Mouse (Mus musculus) liver, adult 2 months (tissue): ENCODE measurements around the gene Ptma. TPM values are rescaled to one million over a fixed set of nuclear protein-coding genes. Genes with fewer than 3 reads are reported as not detected.

Source experiments
- DNase-seq: peaks from one replicate; pipeline ENCODE4 v3.0.0-alpha.2; 2011; ENCODE audit warnings: low read depth, low spot score; ENCODE audit errors: extremely low read depth
- H3K27ac ChIP-seq: fragments of 200-500 bp; replicated peaks from 2 replicates; pipeline ENCODE4 v1.5.1; 2012; ENCODE audit warnings: low read depth, mild to moderate bottlenecking, control low read depth, inconsistent platforms, low read length; ENCODE audit not compliant: insufficient read depth
- H3K27me3 ChIP-seq: fragments of 200-500 bp; 2 replicates; pipeline ENCODE4 v1.6.1; 2012; ENCODE audit warnings: mild to moderate bottlenecking, moderate library complexity, low read length, inconsistent platforms; ENCODE audit not compliant: control insufficient read depth, insufficient read depth
- H3K36me3 ChIP-seq: fragments of 200-500 bp; 2 replicates; pipeline ENCODE4 v1.6.1; 2012; ENCODE audit warnings: low read length, inconsistent platforms; ENCODE audit not compliant: control insufficient read depth, insufficient read depth
- H3K4me1 ChIP-seq: fragments of 200-500 bp; 2 replicates; pipeline ENCODE4 v1.6.1; 2011; ENCODE audit warnings: low read length; ENCODE audit not compliant: control insufficient read depth, insufficient read depth
- H3K4me3 ChIP-seq: fragments of 200-500 bp; 2 replicates; pipeline ENCODE4 v1.5.1; 2011; ENCODE audit warnings: low read depth, mild to moderate bottlenecking, control low read depth, low read length, moderate library complexity; ENCODE audit not compliant: insufficient read depth
- H3K79me2 ChIP-seq: fragments of 200-500 bp; 2 replicates; pipeline ENCODE4 v1.6.1; 2012; ENCODE audit warnings: inconsistent platforms, mild to moderate bottlenecking, low read length, moderate library complexity; ENCODE audit not compliant: control insufficient read depth, insufficient read depth
- H3K9ac ChIP-seq: fragments of 200-500 bp; 2 replicates; pipeline ENCODE4 v1.6.1; 2012; ENCODE audit warnings: low read depth, mild to moderate bottlenecking, control low read depth, inconsistent platforms, low read length
- CTCF ChIP-seq: fragments of 200-500 bp; IDR thresholded peaks from 2 replicates; pipeline ENCODE4 v1.5.1; 2011; ENCODE audit warnings: low read depth, low read length, control low read depth
- POLR2A ChIP-seq: fragments of 200-500 bp; IDR thresholded peaks from 2 replicates; pipeline ENCODE4 v1.6.1; 2011; ENCODE audit warnings: low read length, control low read depth; ENCODE audit not compliant: insufficient read depth; ENCODE audit errors: extremely low read depth
- WGBS: fragments of 180-500 bp; shearing (Covaris S2); methylation state at CpG from one replicate; pipeline ENCODE4 v1.1.7; 2018; 5-methylcytosine and 5-hydroxymethylcytosine counted together
- polyA plus RNA-seq: library from polyadenylated mRNA; depleted of rRNA; stranded (reverse); fragments of >200 nt; gene quantifications from 2 replicates; pipeline ENCODE4 v1.2.3, GENCODE M21; 2012
- total RNA-seq: library from RNA; depleted of rRNA; stranded (reverse); fragments of >200 nt; gene quantifications from 2 replicates; pipeline ENCODE4 v1.2.3, GENCODE M21; 2014

Ptma gene
- total and polyA plus RNA-seq, 2 experiments, result 240 to 259 TPM

GRCm38 (mm10) chr1:86551877-86552276, 25.4 kb downstream of the Ptma start:
- no peak for DNase-seq

GRCm38 (mm10) chr1:86555665-86556064, 29.1 kb downstream of the Ptma start:
- Histone ChIP-seq H3K27me3 (no peaks in the 10 kb centered on the region), H3K36me3 (no peaks in the 10 kb centered on the region), H3K4me3 (no peak overlapping the region), H3K27ac (no peak overlapping the region), H3K79me2 (no peaks in the 10 kb centered on the region), H3K4me1 (no peaks in the 10 kb centered on the region; the same call in 1 of the 2 replicates), H3K9ac (no peak overlapping the region)
- DNase-seq, result peak; percentile 22
- whole genome bisulfite sequencing, result 42% methylated on average over 3 of the region's 3 CpGs
- TF ChIP-seq CTCF, result no peak

More at GRCm38 (mm10) chr1:86551877-86552276, 25.4 kb downstream of the Ptma start:
- Histone ChIP-seq H3K9ac (no peak overlapping the region), H3K36me3 (no peaks in the 10 kb centered on the region), H3K4me3 (no peak overlapping the region), H3K27me3 (no peaks in the 10 kb centered on the region), H3K79me2 (no peaks in the 10 kb centered on the region), H3K27ac (no peak overlapping the region), H3K4me1 (no peaks in the 10 kb centered on the region; the same call in 1 of the 2 replicates)
- whole genome bisulfite sequencing, result 51% methylated on average over 2 of the region's 2 CpGs
- TF ChIP-seq POLR2A (no peak), CTCF (no peak)

- Histone ChIP-seq H3K4me3 (no peak overlapping the region), H3K9ac (no peak overlapping the region), H3K4me1 (no peaks in the 10 kb centered on the region; the same call in 1 of the 2 replicates), H3K36me3 (no peaks in the 10 kb centered on the region), H3K27me3 (no peaks in the 10 kb centered on the region), H3K79me2 (no peaks in the 10 kb centered on the region), H3K27ac (no peak overlapping the region)
- DNase-seq, result no peak
- WGBS, result 77% methylated on average over 7 of the region's 7 CpGs
- TF ChIP-seq POLR2A (no peak), CTCF (no peak)
Observed at GRCm38 (mm10) chr1:86557872-86558271, 31.3 kb downstream of the Ptma start.

- Histone ChIP-seq H3K4me1 (no peaks in the 10 kb centered on the region; the same call in 1 of the 2 replicates), H3K36me3 (peaks cover 3% of the 10 kb centered on the region; the same call in 1 of the 2 replicates), H3K27me3 (no peaks in the 10 kb centered on the region), H3K9ac (no peak overlapping the region), H3K4me3 (no peak overlapping the region), H3K27ac (no peak overlapping the region), H3K79me2 (no peaks in the 10 kb centered on the region)
- DNase-seq, result no peak
- 84% methylated on average over 3 of the region's 3 CpGs for WGBS
- no peak for TF ChIP-seq POLR2A
- TF ChIP-seq CTCF, result no peak
Observed at GRCm38 (mm10) chr1:86559232-86559631, 32.7 kb downstream of the Ptma start.

GRCm38 (mm10) chr1:86562663-86563062, 36.1 kb downstream of the Ptma start:
- TF ChIP-seq POLR2A, result no peak
- no peak for TF ChIP-seq CTCF
- Histone ChIP-seq H3K27ac (no peak overlapping the region), H3K79me2 (no peaks in the 10 kb centered on the region), H3K9ac (no peak overlapping the region), H3K36me3 (peaks cover 3% of the 10 kb centered on the region; the same call in 1 of the 2 replicates), H3K4me3 (no peak overlapping the region), H3K27me3 (no peaks in the 10 kb centered on the region), H3K4me1 (no peaks in the 10 kb centered on the region; the same call in 1 of the 2 replicates)
- WGBS, result 88% methylated on average over 2 of the region's 2 CpGs
- DNase-seq, result no peak

- no peak for DNase-seq
- no peak for TF ChIP-seq POLR2A
- TF ChIP-seq CTCF, result no peak
- Histone ChIP-seq H3K27me3 (no peaks in the 10 kb centered on the region), H3K36me3 (peaks cover 1% of the 10 kb centered on the region; the same call in 1 of the 2 replicates), H3K4me1 (no peaks in the 10 kb centered on the region), H3K79me2 (no peaks in the 10 kb centered on the region), H3K9ac (no peak overlapping the region), H3K27ac (no peak overlapping the region), H3K4me3 (no peak overlapping the region)
- 38% methylated on average over 2 of the region's 2 CpGs for WGBS
Observed at GRCm38 (mm10) chr1:86568409-86568808, 41.9 kb downstream of the Ptma start.
